Mouse (Mus musculus) layer of hippocampus, adult 9-10 months (tissue): ENCODE measurements around the gene Tnf.
"Not testable (repeated sequence)": the region's sequence is repeated elsewhere in the genome, so short reads cannot be mapped to it uniquely, and the experiment has no call there.

Experiments
- DNase-seq: peaks from one replicate; pipeline ENCODE4 v3.0.0; 2022; ENCODE audit warnings: low spot score

Gene Tnf

DNA sequence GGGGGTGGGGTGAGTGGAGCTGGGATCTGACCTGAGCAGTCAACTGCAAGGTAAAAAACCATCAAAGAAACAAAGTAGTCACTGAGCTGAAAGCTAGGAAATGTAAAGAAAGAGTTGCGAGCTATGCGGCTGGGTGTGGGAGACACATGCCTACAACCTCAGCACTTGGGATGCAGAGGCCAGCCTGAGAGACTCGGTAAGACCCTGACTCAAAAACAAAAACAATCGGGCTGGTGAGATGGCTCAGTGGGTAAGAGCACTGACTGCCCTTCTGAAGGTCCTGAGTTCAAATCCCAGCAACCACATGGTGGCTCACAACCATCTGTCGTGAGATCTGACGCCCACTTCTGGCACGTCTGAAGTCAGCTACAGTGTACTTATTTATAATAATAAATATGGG lies 32.3 kb upstream of the Tnf start:
- DNase-seq = not testable (repeated sequence)

GRCm38 (mm10) chr17:35233114-35233980 lies 31.5 kb upstream of the Tnf start, which contains the start of gene Atp6v1g2:
TSS of gene Atp6v1g2 (plus strand) at chr17:35233660.
- DNase-seq = no peak

DNA sequence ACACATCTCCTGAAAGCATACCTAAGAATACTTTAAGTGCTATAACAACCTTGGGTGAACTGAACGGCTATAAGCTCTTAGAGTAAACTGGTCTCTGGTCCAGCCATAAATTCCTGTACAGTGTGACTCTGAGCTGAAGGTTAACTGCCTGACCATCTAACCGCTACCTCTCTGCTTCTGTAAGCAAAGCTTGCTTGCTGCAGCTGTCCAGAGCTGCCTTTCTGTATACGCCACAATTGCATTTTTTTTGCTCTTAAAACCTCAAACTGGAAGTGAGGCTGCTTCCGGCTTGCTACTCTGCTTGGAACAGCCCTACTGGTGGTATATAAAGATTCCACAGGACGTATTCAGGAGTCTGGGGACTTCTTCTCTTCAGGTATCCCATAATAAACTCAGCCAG lies 30.9 kb upstream of the Tnf start:
- DNase-seq = no peak

GRCm38 (mm10) chr17:35232043-35232442 lies 30.2 kb upstream of the Tnf start:
- peak; percentile 89 for DNase-seq

DNA sequence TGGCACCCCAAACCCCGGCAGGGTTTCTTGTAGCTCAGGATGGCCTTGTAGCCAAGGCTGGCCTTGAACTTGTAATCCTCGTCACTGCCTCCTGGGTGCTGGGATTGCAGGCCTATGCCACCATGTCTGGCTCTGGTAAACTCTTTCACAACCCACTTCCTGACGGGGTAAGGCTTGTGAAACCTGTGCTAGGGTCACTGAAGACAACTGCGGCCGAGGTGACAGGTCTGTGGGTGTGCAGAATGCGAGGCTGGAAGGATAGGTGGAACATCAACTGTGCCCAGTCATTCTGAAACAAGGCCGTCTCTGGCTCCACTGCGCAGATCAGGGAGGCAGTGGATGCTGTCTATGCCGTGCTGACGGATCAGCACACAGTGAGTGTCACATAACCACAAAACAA lies 29.2 kb upstream of the Tnf start:
- DNase-seq = no peak

DNA sequence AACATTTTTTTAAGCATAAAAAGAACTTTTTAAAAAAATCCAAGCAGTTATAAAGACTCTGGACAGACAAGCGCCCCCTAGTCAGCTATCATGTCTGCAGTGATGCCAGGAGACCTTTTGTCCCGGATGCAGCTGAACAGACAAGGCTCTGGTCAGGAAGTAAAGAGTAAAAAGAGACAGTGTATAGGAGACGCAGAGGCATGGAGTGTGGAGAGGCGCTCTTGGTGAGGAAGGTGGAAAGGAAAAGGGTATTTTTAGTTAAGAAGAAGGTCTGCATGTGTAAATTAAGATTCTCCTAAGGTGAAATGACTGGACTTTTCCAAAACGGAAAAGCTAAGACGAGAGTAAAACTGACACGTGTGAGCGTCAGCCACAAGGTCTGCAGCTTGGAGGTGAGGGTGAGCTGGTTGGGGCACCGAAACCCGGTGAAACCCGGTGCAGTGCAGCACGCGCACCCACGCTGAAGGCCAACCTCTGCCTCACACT lies 24.8 kb upstream of the Tnf start:
- DNase-seq = no peak

DNA sequence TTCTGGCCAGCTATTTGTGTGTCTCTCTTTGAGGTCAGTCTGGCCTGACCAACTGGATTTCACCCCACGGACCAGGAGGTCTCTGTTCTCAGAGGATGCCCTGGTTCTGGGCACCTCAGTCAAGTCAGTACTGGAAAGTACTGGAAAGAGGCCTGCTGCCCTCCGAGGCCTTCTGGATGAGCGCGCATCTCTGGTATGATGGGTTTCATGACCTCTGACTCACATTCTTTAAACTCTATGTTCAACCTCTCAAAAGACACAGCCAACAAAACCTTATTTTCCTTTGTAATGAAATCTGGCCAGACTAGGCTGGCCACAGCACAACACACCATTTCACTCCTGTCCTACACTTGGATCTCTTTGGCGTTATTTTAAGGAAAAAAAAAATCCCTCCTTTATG lies 23.6 kb upstream of the Tnf start:
- no peak for DNase-seq

- no peak for DNase-seq
These were observed 22.8 kb upstream of the Tnf start for GRCm38 (mm10) chr17:35224641-35225040.

DNA sequence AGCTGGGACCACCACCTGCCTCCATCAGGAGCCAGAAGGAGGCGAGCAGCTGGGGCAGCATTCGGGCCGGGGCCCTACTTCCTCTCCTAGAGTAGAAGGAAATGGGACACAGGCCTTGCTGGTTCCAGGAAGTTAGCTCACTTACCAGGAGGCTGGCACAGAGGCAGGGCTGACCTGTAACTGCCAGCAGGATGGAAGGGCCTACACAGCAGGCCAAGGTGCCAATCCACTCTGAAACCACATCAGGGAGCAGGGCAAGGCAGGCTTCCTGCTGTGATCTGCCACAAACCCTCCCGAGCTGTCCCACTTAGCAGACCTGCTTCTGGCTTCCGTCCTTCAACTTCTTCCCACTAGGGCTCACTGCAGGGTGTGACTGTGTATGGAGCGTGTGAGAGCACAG lies 20.5 kb upstream of the Tnf start:
- no peak for DNase-seq

- DNase-seq = no peak
These were observed 18.5 kb upstream of the Tnf start, which contains the start of gene Gm16181 for GRCm38 (mm10) chr17:35220156-35220952. TSS of gene Gm16181 (plus strand) at chr17:35220834.

DNA sequence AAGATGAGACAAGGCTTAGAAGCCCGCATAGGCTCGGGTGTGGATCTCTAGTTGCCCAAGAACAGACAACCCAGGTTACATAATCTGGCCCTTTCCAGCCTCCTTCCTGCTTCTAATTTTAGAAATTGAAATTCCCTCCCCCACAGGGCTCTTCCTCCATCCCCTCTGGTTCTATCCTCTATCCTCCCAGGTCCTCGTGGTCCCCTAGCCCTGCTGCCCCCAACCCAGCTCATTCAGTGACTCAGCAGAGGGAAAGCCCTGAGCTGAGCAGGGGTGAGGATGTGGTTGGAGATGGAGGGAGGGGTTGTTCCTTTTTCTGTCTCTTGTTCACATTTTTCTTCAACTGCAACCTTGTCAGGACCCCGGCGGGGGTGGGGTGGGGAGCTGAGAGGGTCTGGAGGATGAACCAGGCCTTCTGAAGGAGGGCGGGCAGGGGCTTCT lies 17.8 kb upstream of the Tnf start:
- DNase-seq = no peak

DNA sequence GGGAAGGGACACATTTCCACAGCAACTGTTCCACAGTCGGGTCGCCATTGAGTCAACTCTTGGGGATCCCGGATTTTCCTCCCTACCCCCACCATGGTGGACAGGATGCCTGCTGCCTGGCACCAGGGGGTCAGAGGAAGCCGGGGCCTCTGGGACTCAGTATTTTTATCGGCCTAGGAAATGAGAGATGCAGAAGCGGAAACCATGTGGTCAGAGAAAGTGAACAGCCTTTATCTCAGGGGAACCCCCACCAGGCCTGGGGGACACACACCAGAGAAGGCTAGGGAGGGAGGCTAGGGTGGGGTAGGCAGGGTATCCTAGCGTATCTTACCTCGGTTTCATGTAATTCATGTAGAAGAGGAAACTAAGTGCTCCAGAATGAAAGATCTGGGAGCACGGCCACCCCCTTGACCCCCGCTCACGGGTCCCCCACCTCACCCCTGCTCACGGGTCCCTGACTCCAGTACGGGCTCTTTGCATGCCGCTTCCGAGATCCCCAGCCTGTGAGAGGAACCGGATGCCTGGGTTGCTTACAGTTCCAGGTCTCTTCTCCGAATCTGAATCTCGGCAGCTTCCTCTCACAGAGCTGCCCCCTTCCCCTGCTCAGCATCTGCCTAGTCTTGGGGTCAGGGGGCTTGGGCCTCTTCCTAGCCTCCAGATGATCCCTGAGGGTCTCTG lies 16.8 kb upstream of the Tnf start:
- no peak for DNase-seq

DNA sequence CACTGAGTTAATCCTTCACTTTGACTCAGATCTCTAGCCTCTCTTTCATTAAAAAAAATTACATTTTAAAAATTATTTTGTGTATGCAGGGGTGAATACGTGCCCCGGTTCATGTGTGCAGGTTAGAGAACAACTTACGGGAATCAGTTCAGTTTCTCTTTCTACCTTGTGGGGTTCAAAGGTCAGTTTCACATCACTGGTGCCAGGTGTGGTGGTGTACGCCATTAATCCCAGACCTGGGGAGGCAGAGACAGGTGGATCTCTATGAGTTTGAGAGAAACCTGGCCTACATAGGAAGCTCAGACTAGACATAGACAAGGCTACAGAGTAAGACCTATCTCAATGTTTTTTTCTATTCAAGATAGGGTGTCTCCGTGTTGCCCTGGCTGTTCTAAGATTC lies 11.3 kb upstream of the Tnf start:
- DNase-seq = no peak

- no peak for DNase-seq
These were observed 8.8 kb upstream of the Tnf start for GRCm38 (mm10) chr17:35210593-35210992.

GRCm38 (mm10) chr17:35209785-35210535 lies 8.2 kb upstream of the Tnf start:
- DNase-seq = no peak

GRCm38 (mm10) chr17:35205380-35205769 lies 3.6 kb upstream of the Tnf start:
- no peak for DNase-seq

- DNase-seq = no peak
These were observed 2.9 kb upstream of the Tnf start, which contains the start of gene Lta for GRCm38 (mm10) chr17:35204494-35205379. TSS of gene Lta (minus strand) at chr17:35205351.

- no peak for DNase-seq
These were observed 635 bp upstream of the Tnf start for GRCm38 (mm10) chr17:35202442-35202841.

GRCm38 (mm10) chr17:35201128-35201527 lies 679 bp downstream of the Tnf start:
- no peak for DNase-seq

DNA sequence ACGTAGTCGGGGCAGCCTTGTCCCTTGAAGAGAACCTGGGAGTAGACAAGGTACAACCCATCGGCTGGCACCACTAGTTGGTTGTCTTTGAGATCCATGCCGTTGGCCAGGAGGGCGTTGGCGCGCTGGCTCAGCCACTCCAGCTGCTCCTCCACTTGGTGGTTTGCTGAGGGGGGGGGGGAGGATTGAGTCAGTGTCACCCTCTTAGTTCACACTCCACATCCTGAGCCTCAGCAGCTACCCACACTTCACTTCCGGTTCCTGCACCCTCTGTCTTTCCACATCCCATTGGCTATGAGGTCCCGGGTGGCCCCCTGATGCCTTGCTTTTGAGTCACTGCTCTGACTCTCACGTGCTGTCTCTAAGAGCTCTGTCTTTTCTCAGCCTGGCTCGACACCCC lies 1.4 kb downstream of the Tnf start:
- DNase-seq = no peak

DNA sequence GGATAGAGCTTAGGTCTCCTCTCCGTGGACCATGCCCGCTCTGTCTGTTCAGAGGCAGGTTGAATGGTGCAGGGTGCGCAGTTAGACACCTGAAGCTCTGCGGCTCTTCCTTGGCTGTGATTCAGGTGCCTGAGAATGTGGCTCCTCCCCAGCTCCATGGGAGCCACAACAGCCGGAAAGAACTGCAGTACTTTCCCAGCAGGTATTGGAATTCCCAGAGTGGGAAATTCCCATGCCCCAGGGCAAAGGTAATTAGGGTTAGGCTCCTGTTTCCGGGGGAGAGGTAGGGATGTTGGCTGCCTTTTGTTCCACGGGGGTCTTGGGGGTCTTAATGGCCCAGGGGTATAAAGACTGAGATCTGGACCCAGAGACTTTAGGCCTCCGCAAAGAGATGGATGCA lies 2.9 kb downstream of the Tnf start:
- no peak for DNase-seq
